Mouse (Mus musculus) spleen, adult 2 months (tissue): Measurements from ENCODE around the gene Sim2. TPM values are rescaled to one million over a fixed set of nuclear protein-coding genes. Genes with fewer than 3 reads are reported as not detected.

Source experiments
- DNase-seq, 2 experiments: peaks; one replicate each; pipeline versions ENCODE4 v3.0.0 to v3.0.0-alpha.2; 2012 to 2021; ENCODE audit warnings: low spot score in 2 of 2, low read depth in 1 of 2
- H3K27ac ChIP-seq: fragments of 200-500 bp; 2 replicates; pipeline ENCODE4 v1.5.1; 2012; ENCODE audit warnings: low read length, inconsistent platforms; ENCODE audit not compliant: insufficient read depth
- H3K27me3 ChIP-seq: fragments of 200-500 bp; 2 replicates; pipeline ENCODE4 v1.6.1; 2012; ENCODE audit warnings: mild to moderate bottlenecking, moderate library complexity, low read length, inconsistent platforms; ENCODE audit not compliant: control insufficient read depth, insufficient read depth
- H3K36me3 ChIP-seq: fragments of 200-500 bp; 2 replicates; pipeline ENCODE4 v1.6.1; 2012; ENCODE audit warnings: mild to moderate bottlenecking, low read length, inconsistent platforms; ENCODE audit not compliant: control insufficient read depth, insufficient read depth
- H3K4me1 ChIP-seq: fragments of 200-500 bp; 2 replicates; pipeline ENCODE4 v1.6.1; 2011; ENCODE audit warnings: inconsistent platforms; ENCODE audit not compliant: control insufficient read depth, insufficient read depth, insufficient read length
- H3K4me3 ChIP-seq: fragments of 200-500 bp; 2 replicates; pipeline ENCODE4 v1.5.1; 2011; ENCODE audit warnings: mild to moderate bottlenecking, inconsistent platforms; ENCODE audit not compliant: insufficient read depth, insufficient read length; ENCODE audit errors: extremely low read depth
- CTCF ChIP-seq: fragments of 200-500 bp; IDR thresholded peaks from 2 replicates; pipeline ENCODE4 v1.5.1; 2011; ENCODE audit warnings: mild to moderate bottlenecking, inconsistent platforms; ENCODE audit not compliant: insufficient read depth, insufficient read length, insufficient replicate concordance; ENCODE audit errors: extremely low read depth
- POLR2A ChIP-seq: fragments of 200-500 bp; IDR thresholded peaks from 2 replicates; pipeline ENCODE4 v1.6.1; 2011; ENCODE audit warnings: low read depth, low read length, inconsistent platforms
- WGBS: fragments of 180-500 bp; shearing (Covaris S2); methylation state at CpG from one replicate; pipeline ENCODE4 v1.1.7; 2018; 5-methylcytosine and 5-hydroxymethylcytosine counted together
- polyA plus RNA-seq: library from polyadenylated mRNA; depleted of rRNA; stranded (reverse); fragments of >200 nt; gene quantifications from 2 replicates; pipeline ENCODE4 v1.2.3, GENCODE M21; 2012

Sim2 gene
- polyA plus RNA-seq, 1 experiment: not detected

DNA sequence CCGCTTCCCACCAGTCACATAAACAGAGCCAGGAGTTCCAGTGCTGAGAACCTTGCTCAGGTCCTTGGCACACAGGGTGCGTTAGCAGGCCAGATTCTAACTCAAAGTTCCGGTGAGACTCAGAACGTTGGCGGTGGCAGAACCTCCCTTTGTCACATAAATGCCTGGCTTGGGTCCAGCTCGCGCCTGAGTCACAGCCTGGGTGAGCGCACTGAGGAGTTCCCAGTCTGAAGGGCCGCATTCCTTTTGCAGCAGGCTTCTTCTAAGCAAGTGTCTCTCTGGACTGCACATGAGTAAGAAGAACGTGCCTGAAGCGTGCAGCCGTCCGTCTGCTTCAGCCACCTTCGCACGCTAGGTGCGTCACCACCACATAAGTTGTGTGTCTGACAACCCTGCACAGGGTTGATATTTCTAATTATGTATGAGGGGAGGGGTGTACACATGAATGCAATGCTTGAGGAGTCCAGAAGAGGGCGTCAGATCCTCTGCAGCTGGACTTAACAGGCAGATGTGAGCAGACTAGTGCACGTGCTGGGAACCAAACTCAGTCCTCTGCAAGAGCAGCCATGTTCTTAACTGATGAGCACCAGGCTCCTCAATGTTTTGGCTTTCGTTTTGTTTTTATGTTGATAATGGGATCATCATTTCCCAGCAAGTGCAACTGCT lies 9.2 kb upstream of the Sim2 start:
- H3K4me1 ChIP-seq: no peaks in the 10 kb centered on the region
- no peak for DNase-seq
- H3K4me3 ChIP-seq: no peak overlapping the region
- no peaks in the 10 kb centered on the region for H3K36me3 ChIP-seq
- 72% methylated on average over 19 of the region's 19 CpGs for WGBS
- TF ChIP-seq POLR2A (no peak), CTCF (no peak)
- H3K27me3 ChIP-seq: peaks cover 24% of the 10 kb centered on the region
- no peak overlapping the region for H3K27ac ChIP-seq

- TF ChIP-seq POLR2A (no peak), CTCF (no peak)
- Histone ChIP-seq H3K36me3 (no peaks in the 10 kb centered on the region), H3K4me1 (no peaks in the 10 kb centered on the region), H3K27me3 (peaks cover 42% of the 10 kb centered on the region), H3K4me3 (no peak overlapping the region), H3K27ac (no peak overlapping the region)
- DNase-seq: no peak
- whole genome bisulfite sequencing: 7% methylated on average over 23 of the region's 23 CpGs
These were observed 6.2 kb upstream of the Sim2 start for GRCm38 (mm10) chr16:94078318-94079074.

DNA sequence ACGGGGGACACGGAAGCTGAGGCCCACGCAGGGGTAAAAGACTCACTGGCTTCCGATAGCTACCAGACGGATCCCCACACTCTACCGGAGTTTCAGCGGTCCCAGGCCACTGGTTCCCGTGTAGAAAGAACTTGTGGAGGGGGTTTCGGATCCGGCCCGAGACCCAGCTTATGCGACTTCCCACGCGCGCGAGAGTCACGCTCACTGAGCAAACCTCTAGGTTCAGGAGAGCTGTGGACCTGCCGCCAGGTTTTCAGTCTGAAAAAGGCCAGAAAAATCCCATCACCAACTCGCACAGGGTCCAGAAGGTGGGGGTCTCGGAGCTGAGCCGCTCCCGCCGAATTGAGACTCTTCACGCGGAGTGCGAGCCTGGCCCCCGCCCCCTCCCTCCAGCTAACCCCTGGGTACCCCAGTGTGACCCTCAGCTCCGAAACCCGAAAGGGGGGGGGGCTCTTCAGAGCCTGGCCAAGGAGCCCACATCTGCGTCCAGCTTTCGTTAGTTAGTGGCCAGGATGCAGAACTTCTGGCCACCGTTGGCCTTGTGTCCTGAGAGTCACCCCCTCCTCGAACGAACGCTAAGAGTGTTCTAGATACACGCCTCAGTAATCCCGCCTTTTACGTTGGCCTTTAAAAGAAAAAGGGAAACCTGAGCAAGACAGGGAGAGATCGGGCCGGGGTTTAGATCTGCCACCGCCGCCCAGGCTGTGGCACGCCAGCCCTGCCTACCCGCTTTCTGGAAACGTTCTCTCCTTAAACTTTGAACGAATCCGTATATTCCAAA lies 5.5 kb upstream of the Sim2 start:
- Histone ChIP-seq H3K36me3 (no peaks in the 10 kb centered on the region), H3K4me1 (no peaks in the 10 kb centered on the region), H3K27ac (no peak overlapping the region), H3K4me3 (no peak overlapping the region), H3K27me3 (peaks cover 50% of the 10 kb centered on the region)
- WGBS: 3% methylated on average over 47 of the region's 47 CpGs
- DNase-seq: no peak
- TF ChIP-seq CTCF (no peak), POLR2A (no peak)

DNA sequence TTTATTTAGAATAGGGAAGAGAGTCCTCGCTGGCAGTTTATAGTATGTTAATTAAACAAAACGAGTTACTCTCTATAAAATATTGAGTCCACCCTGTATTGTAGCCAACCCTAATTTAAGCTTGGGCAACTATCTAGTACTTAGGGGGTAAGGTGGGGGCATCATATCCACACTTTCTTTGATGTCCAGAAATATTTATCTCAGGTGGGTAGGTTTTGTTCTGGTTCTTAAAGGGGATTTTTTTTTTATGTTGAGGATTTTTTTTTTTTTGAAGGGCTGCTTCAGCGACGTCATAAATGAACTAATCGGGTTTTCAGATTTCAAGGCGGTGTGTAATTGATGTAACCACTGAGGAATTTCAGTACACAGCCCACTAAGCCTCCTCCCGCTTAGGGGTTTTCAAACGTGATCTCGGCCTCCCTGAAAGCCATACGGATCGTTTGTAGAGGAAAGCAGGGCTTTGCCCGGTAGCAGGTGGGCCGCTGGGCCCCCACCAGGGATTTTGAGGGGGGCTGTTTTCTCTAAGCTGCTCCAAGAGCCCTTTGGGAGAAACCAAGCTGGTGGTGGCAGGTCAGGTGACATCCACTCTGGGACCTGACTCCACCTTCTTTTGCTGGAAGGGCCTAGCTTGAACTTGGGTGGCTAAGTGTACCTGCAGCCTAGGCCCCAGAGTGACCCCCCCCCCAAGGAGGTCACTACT lies 4.7 kb upstream of the Sim2 start:
- no peak overlapping the region for H3K4me3 ChIP-seq
- no peak overlapping the region for H3K27ac ChIP-seq
- H3K36me3 ChIP-seq: no peaks in the 10 kb centered on the region
- peaks cover 56% of the 10 kb centered on the region for H3K27me3 ChIP-seq
- TF ChIP-seq POLR2A (no peak), CTCF (no peak)
- 9% methylated on average over 13 of the region's 13 CpGs for WGBS
- DNase-seq: no peak
- H3K4me1 ChIP-seq: peaks cover 3% of the 10 kb centered on the region

- H3K27me3 ChIP-seq: peaks cover 66% of the 10 kb centered on the region
- WGBS: 27% methylated on average over 5 of the region's 5 CpGs
- no peak overlapping the region for H3K4me3 ChIP-seq
- H3K4me1 ChIP-seq: peaks cover 12% of the 10 kb centered on the region
- TF ChIP-seq POLR2A: no peak
- TF ChIP-seq CTCF: no peak
- H3K27ac ChIP-seq: no peak overlapping the region
- DNase-seq: no peak
- H3K36me3 ChIP-seq: no peaks in the 10 kb centered on the region
These were observed 3.1 kb upstream of the Sim2 start for GRCm38 (mm10) chr16:94081596-94081995.

GRCm38 (mm10) chr16:94081996-94082708 lies 2.6 kb upstream of the Sim2 start:
- Histone ChIP-seq H3K27ac (no peak overlapping the region), H3K36me3 (no peaks in the 10 kb centered on the region), H3K27me3 (peaks cover 72% of the 10 kb centered on the region), H3K4me3 (no peak overlapping the region), H3K4me1 (peaks cover 16% of the 10 kb centered on the region)
- TF ChIP-seq CTCF (no peak), POLR2A (no peak)
- 21% methylated on average over 8 of the region's 8 CpGs for WGBS
- DNase-seq: no peak
